Mouse (Mus musculus) splenic B cell, adult 2 months (primary cell): ENCODE measurements around the gene Nxn.

Experiments
- DNase-seq: peaks from one replicate; pipeline ENCODE4 v3.0.0-alpha.2; 2011; ENCODE audit warnings: low read depth, low spot score
- H3K27me3 ChIP-seq: 2 replicates; pipeline ENCODE4 v1.6.1; 2012; ENCODE audit warnings: mild to moderate bottlenecking, low read length, moderate library complexity, mixed read lengths; ENCODE audit not compliant: control insufficient read depth, poor library complexity, insufficient read depth, severe bottlenecking
- H3K36me3 ChIP-seq: 2 replicates; pipeline ENCODE4 v1.6.1; 2012; ENCODE audit warnings: mild to moderate bottlenecking, low read length, moderate library complexity, mixed read lengths; ENCODE audit not compliant: control insufficient read depth, poor library complexity, insufficient read depth, severe bottlenecking

Gene Nxn

GRCm38 (mm10) chr11:76398798-76399586, at the start of gene Nxn:
Nxn (minus strand) TSS chr11:76399140.
- DNase-seq: peak; percentile 92
- Histone ChIP-seq H3K27me3 (no peaks in the 10 kb centered on the region), H3K36me3 (no peaks in the 10 kb centered on the region)

- DNase-seq: no peak
- Histone ChIP-seq H3K27me3 (no peaks in the 10 kb centered on the region), H3K36me3 (no peaks in the 10 kb centered on the region)
Observed at GRCm38 (mm10) chr11:76446251-76446650, 47.3 kb upstream of the Nxn start.

- Histone ChIP-seq H3K27me3 (no peaks in the 10 kb centered on the region), H3K36me3 (no peaks in the 10 kb centered on the region)
- no peak for DNase-seq
Observed at GRCm38 (mm10) chr11:76445459-76445858, 46.5 kb upstream of the Nxn start.

- H3K36me3 ChIP-seq: no peaks in the 10 kb centered on the region
- DNase-seq: no peak
- no peaks in the 10 kb centered on the region for H3K27me3 ChIP-seq
Observed at GRCm38 (mm10) chr11:76439666-76440065, 40.7 kb upstream of the Nxn start.

GRCm38 (mm10) chr11:76436864-76437437, 38.0 kb upstream of the Nxn start:
- Histone ChIP-seq H3K27me3 (no peaks in the 10 kb centered on the region), H3K36me3 (no peaks in the 10 kb centered on the region)
- no peak for DNase-seq

GRCm38 (mm10) chr11:76436009-76436408, 37.1 kb upstream of the Nxn start:
- DNase-seq: no peak
- Histone ChIP-seq H3K36me3 (no peaks in the 10 kb centered on the region), H3K27me3 (no peaks in the 10 kb centered on the region)

- Histone ChIP-seq H3K27me3 (no peaks in the 10 kb centered on the region), H3K36me3 (no peaks in the 10 kb centered on the region)
- DNase-seq: no peak
Observed at GRCm38 (mm10) chr11:76429966-76430631, 31.2 kb upstream of the Nxn start.

- no peak for DNase-seq
- H3K27me3 ChIP-seq: no peaks in the 10 kb centered on the region
- H3K36me3 ChIP-seq: no peaks in the 10 kb centered on the region
Observed at GRCm38 (mm10) chr11:76429556-76429955, 30.6 kb upstream of the Nxn start.

GRCm38 (mm10) chr11:76429046-76429445, 30.1 kb upstream of the Nxn start:
- H3K36me3 ChIP-seq: no peaks in the 10 kb centered on the region
- no peak for DNase-seq
- H3K27me3 ChIP-seq: no peaks in the 10 kb centered on the region

- H3K36me3 ChIP-seq: no peaks in the 10 kb centered on the region
- H3K27me3 ChIP-seq: no peaks in the 10 kb centered on the region
- no peak for DNase-seq
Observed at GRCm38 (mm10) chr11:76427781-76428180, 28.8 kb upstream of the Nxn start.

GRCm38 (mm10) chr11:76425749-76426148, 26.8 kb upstream of the Nxn start:
- DNase-seq: no peak
- Histone ChIP-seq H3K27me3 (no peaks in the 10 kb centered on the region), H3K36me3 (no peaks in the 10 kb centered on the region)

- no peaks in the 10 kb centered on the region; the same call in 1 of the 2 replicates for H3K36me3 ChIP-seq
- no peak for DNase-seq
- no peaks in the 10 kb centered on the region for H3K27me3 ChIP-seq
Observed at GRCm38 (mm10) chr11:76420896-76421295, 22.0 kb upstream of the Nxn start.

GRCm38 (mm10) chr11:76419179-76419578, 20.2 kb upstream of the Nxn start:
- DNase-seq: no peak
- Histone ChIP-seq H3K27me3 (no peaks in the 10 kb centered on the region), H3K36me3 (peaks cover 5% of the 10 kb centered on the region)

- Histone ChIP-seq H3K27me3 (no peaks in the 10 kb centered on the region), H3K36me3 (peaks cover 5% of the 10 kb centered on the region)
- DNase-seq: no peak
Observed at GRCm38 (mm10) chr11:76418423-76418822, 19.5 kb upstream of the Nxn start.

GRCm38 (mm10) chr11:76415985-76416384, 17.0 kb upstream of the Nxn start:
- no peak for DNase-seq
- Histone ChIP-seq H3K27me3 (no peaks in the 10 kb centered on the region), H3K36me3 (peaks cover 5% of the 10 kb centered on the region)
